In the genomic region with DNA sequence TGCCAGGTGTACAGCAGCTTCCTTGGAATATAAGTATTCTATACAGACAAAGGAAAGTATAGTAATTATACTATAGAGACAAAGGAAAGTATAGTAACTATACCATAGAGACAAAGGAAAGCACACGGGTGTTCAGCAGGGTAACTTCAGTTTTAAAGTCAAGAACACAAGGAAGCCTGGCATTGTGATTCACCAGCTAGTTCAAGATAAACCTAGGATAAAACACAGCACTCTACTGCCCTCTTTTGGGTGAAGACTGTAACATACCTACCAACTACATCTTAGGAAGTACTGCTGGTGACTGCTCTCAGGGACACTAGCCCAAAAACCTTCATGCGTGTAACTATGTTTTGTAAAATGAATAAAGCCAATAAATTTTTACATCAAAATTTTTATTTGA, we compare ENCODE assay signal across 9 mouse cellular contexts. TPM values are rescaled to one million over a fixed set of nuclear protein-coding genes. Genes with fewer than 3 reads are reported as not detected.
DNase-seq lines count a peak whose midpoint lies in the region; ATAC-seq and TF ChIP-seq lines count a peak whose summit lies in the region.
"Had no signal": no experiment of that assay in that cellular context is flagged by ENCODE, and none has a peak within 500 bp of the region (broad histone marks: within the 10 kb centered on the region; RNA-seq: fewer than 3 reads in every experiment).

No protein-coding gene starts in this region.

- peak; percentile 87 for TF ChIP-seq CTCF in intestine, postnatal 0 days (IDR thresholded peaks at IDR 0.05; ENCODE audit: low read depth)

- H3K4me2 ChIP-seq in forebrain, embryonic 15.5 days (replicated peaks): no peak overlapping the region
- H3K4me2 ChIP-seq in intestine, postnatal 0 days (replicated peaks; ENCODE audit: low read depth): no peak overlapping the region

- H3K4me3 ChIP-seq in heart, embryonic 10.5 days: no peak overlapping the region
- no peak overlapping the region for H3K4me3 ChIP-seq in forebrain, embryonic 15.5 days
- H3K4me3 ChIP-seq in intestine, postnatal 0 days (ENCODE audit: low read depth, low read length): no peak overlapping the region

- H3K27ac ChIP-seq in heart, embryonic 10.5 days: no peak overlapping the region
- H3K27ac ChIP-seq in forebrain, embryonic 15.5 days (replicated peaks): no peak overlapping the region
- H3K27ac ChIP-seq in intestine, postnatal 0 days (ENCODE audit: low read depth, low read length): no peak overlapping the region

- peaks cover 31% of the 10 kb centered on the region for H3K36me3 ChIP-seq in heart, embryonic 10.5 days
- peaks cover 28% of the 10 kb centered on the region for H3K36me3 ChIP-seq in forebrain, embryonic 15.5 days
- H3K36me3 ChIP-seq in intestine, postnatal 0 days (ENCODE audit: control insufficient read depth, insufficient read depth): peaks cover 31% of the 10 kb centered on the region

- no peak overlapping the region for H3K9ac ChIP-seq in forebrain, embryonic 15.5 days (replicated peaks)
- no peak overlapping the region for H3K9ac ChIP-seq in intestine, postnatal 0 days (ENCODE audit: low read depth, low read length)

- H3K9me3 ChIP-seq in heart, embryonic 10.5 days: no peaks in the 10 kb centered on the region
- H3K9me3 ChIP-seq in forebrain, embryonic 15.5 days: no peaks in the 10 kb centered on the region
- H3K9me3 ChIP-seq in intestine, postnatal 0 days (ENCODE audit: control insufficient read depth): no peaks in the 10 kb centered on the region

- no peaks in the 10 kb centered on the region for H3K4me1 ChIP-seq in heart, embryonic 10.5 days
- no peaks in the 10 kb centered on the region for H3K4me1 ChIP-seq in forebrain, embryonic 15.5 days
- H3K4me1 ChIP-seq in intestine, postnatal 0 days (replicated peaks; ENCODE audit: control insufficient read depth, insufficient read depth, low read length): no peaks in the 10 kb centered on the region

- no peaks in the 10 kb centered on the region for H3K27me3 ChIP-seq in heart, embryonic 10.5 days (ENCODE audit: insufficient read depth, poor library complexity, severe bottlenecking)
- H3K27me3 ChIP-seq in forebrain, embryonic 15.5 days: no peaks in the 10 kb centered on the region
- H3K27me3 ChIP-seq in intestine, postnatal 0 days (replicated peaks; ENCODE audit: control insufficient read depth, insufficient read depth, low read length): no peaks in the 10 kb centered on the region

- peak; percentile 74 for DNase-seq in heart, adult 11 months
- no peak for DNase-seq in heart, embryonic 10.5 days (ENCODE audit: low spot score)
- peak; percentile 62 for DNase-seq in CD4-positive helper T cell, adult 2 months (ENCODE audit: low read depth, low spot score)
- DNase-seq in c-Kit-positive CD71-positive TER-119-negative erythroid progenitor cells, embryonic 14.5 days (ENCODE audit: low read depth): peak; percentile 58
- DNase-seq in lung, postnatal 10 days: peak; percentile 84
- DNase-seq in telencephalon, adult 2 months (ENCODE audit: low read depth, low spot score): peak; percentile 81

- WGBS in heart, embryonic 10.5 days: 33% methylated on average over 2 of the region's 2 CpGs
- 21% methylated on average over 2 of the region's 2 CpGs for WGBS in forebrain, embryonic 15.5 days
- WGBS in intestine, postnatal 0 days: 28% methylated on average over 2 of the region's 2 CpGs

- ATAC-seq in forebrain, embryonic 15.5 days (replicated peaks): peak; percentile 72
- ATAC-seq in intestine, postnatal 0 days: peak; percentile 37; the same call in 1 of the 2 replicates

RNA-seq across cellular contexts. Expression of a gene that starts 14.9 kb away (rescaled TPM):
- polyA plus RNA-seq in heart, embryonic 10.5 days (2016; fragmentation: Nextera tagmentation; extraction: Ambion mirVana): 8.4 and 9.4 TPM in 2 replicates
- polyA plus RNA-seq in forebrain, embryonic 15.5 days (2015; fragmentation: Nextera tagmentation; extraction: Ambion mirVana): 9.7 and 9.8 TPM in 2 replicates
- polyA plus RNA-seq in intestine, postnatal 0 days (2015; fragmentation: Nextera tagmentation; extraction: Ambion mirVana): 21.0 and 22.8 TPM in 2 replicates

RNA-seq across cellular contexts. Expression of a gene that starts 15.3 kb away (rescaled TPM):
- polyA plus RNA-seq in heart, embryonic 10.5 days (2016; fragmentation: Nextera tagmentation; extraction: Ambion mirVana): 14.2 and 17.8 TPM in 2 replicates
- 29.4 and 31.6 TPM in 2 replicates for polyA plus RNA-seq in forebrain, embryonic 15.5 days (2015; fragmentation: Nextera tagmentation; extraction: Ambion mirVana)
- 8.9 and 9.7 TPM in 2 replicates for polyA plus RNA-seq in intestine, postnatal 0 days (2015; fragmentation: Nextera tagmentation; extraction: Ambion mirVana)

RNA-seq across cellular contexts. Expression of a gene that starts 40.2 kb away (rescaled TPM):
- polyA plus RNA-seq in heart, embryonic 10.5 days (2016; fragmentation: Nextera tagmentation; extraction: Ambion mirVana): 0.10 TPM in 1 of 2 replicates, not detected in the other
- not detected in 2 replicates for polyA plus RNA-seq in forebrain, embryonic 15.5 days (2015; fragmentation: Nextera tagmentation; extraction: Ambion mirVana)
- polyA plus RNA-seq in intestine, postnatal 0 days (2015; fragmentation: Nextera tagmentation; extraction: Ambion mirVana): not detected in 2 replicates
- polyA plus RNA-seq: liver, embryonic 16.5 days had no signal
